Mouse (Mus musculus) ES-CJ7 (cell line): Measurements from ENCODE around the gene Itpka.
A peak's percentile ranks its signal among the peaks of the same experiment; 100 is the strongest.
"Not testable (repeated sequence)": the region's sequence is repeated elsewhere in the genome, so short reads cannot be mapped to it uniquely, and the experiment has no call there.

Experiments
- DNase-seq: peaks from one replicate; pipeline ENCODE4 v3.0.0; 2011; ENCODE audit warnings: low read depth, low spot score

Itpka gene

DNA sequence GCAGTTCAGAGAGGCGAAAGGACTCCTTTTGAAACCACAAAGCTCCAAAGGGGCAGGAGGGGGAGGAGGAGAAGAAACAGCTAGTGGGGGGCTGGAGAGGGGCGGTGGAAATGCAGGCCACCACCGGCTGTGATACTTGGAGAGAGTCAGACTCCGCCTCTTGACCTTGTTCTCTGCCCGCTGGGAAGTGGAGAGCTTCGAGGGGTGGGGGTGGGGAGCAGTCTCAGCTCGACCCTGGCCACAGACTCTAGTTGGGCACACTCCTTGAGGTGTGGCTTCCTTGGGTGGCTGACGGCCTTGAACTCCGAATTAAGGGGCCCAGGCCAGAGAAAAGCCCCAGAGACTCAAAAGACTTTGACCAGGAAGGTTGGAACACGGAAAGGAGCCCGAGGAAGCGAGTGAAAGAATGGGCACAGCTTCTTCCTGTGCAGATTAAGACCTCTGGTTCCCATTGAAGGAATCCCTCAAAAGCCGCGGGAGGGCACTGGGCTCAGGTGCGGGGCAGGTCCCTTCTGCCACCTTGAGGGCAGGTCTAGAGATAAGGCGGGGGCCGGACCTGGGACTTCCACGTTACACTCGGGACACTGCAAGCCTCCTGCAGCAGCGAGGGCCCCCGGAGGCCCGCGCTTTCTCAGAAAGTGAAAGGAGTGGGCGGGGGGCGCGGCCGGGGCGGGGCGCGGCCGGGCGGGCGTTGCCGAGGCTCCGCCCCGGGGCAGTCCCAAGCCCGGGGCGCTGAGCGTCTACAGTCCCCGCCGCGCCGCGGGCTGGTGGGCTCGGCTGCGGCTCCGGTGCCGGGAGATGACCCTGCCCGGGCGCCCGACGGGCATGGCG lies at the start of gene Itpka:
Itpka (plus strand) TSS at position 757 of the 831 bp plus-strand sequence.
- DNase-seq: peak; percentile 96

DNA sequence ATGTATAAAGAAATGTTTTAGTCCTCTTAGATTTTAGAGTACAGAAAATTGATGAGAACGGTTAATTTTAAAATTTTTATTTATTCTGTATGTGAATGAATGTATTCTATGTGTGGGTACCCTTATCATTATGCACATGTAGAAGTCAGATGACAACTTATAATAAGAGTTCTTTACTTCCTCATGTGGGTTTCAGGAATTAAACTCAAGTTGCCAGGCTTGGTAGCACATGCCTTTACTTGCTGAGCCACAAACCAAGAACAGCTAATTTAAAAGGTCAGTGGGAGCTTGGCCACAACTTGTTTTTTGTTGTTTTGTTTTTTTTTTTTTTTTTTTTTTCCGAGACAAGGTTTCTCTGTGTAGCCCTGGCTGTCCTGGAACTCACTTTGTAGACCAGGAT lies 47.3 kb upstream of the Itpka start:
- DNase-seq: no peak

DNA sequence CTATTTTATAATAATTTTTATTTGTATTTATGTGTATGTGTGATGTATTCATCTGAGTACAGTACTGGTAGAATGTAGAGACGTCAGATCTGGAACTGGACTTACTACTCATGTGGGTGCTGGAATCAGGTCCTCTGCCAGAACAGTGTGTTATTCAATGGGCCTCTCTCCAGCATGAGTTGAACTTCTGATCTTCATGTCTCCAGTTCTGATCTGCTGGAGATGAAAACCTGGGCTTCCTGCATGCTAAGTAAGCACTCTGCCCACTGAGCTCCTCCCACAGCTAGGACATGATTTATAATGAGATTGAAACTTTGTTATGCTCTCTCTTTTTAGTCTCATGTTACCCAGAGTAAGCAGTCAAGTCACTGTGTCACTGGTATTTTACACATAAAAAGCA lies 46.0 kb upstream of the Itpka start:
- no peak for DNase-seq

DNA sequence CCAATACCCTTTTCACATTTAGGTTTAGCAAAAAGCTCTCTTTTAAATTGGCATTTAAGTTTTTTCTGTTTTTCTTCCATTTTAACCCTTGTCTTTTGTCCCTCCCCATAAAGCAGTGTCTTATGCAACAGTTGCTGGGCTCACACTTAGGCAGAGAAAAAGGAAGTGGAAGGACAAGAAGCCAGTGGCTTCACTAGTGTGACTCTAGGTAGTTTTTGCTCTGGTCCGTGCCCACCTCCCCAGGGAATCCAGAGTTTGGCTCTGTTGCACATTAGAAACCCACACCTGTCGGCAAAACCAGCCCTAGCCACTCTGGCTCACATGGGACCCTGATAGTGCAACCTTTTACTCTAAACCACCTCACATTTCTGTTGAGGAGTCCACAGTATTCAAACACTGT lies 43.7 kb upstream of the Itpka start:
- DNase-seq: no peak

DNA sequence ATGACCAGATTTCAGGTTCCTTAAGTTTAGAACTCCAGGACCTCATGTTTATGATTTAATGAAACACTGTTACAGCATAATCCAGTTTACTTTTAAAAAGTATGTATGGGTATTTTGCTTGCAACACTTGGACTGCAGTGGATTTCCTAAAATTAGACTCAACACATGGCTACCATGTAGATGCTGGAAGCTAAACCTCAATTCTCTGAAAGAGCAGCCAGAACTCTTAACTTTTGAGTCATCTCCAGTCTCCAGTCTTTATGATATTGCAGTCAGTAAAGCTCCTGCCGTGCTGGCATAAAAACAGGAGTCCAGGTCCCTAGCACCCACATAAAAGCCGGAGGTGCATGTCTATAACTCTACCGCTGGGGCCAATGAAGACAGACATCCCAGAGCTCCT lies 42.2 kb upstream of the Itpka start:
- no peak for DNase-seq

DNA sequence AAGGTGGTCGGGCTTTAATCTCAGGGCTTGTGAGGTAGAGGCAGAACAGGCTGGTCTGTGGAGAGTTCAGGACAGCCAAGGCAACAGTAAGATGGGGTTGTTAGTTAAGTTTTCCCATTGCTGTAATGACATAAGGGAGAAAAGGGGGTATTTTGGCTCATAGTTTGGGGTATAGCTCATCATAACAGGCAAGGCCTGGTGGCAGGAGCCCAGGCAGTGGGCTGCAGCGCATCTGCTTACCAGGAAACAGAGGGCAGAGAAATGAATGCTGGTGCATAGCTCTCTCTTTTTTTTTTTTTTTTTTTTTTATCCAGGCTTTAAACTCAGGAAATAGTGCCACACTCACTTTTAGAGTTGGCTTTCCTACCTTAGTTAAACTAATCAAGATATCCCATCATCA lies 39.0 kb upstream of the Itpka start:
- DNase-seq: no peak

DNA sequence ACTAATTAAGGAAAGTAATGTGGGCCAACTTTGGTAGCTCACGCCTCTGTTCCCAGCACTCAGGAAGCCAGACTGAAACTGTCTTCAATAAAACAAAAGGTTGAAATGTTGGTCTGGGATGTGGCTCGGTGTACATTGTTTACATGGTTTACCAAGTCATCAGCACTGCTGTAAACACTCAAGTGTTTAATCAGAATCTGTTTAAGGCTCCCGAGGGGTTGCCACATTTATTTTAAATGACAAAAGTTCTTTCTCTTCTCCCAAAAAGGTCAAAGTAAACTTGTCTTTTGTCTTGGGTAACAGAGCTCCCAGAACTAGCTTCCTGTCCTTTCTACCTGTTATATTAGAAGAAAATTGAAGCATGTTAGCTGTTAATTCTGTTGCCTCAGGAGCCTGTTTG lies 34.5 kb upstream of the Itpka start:
- peak; percentile 83 for DNase-seq

DNA sequence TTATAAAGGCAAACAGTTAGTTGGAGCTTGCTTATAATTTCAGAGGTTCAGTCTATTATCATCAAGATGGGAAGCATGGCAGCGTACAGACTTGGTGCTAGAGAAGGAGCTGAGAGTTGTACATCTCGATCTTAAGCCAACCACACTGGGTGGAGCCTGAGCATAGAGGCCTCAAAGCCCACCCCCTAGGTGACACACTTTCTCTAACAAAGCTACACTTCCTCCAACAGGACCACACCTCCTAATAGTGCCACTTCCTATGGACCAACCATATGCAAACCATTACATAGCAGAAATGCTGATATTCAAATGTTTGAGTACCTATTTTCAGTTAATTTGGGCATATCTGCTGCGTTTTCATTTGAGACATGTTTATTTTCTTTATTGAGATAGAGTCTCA lies 32.1 kb upstream of the Itpka start:
- peak; percentile 50 for DNase-seq

DNA sequence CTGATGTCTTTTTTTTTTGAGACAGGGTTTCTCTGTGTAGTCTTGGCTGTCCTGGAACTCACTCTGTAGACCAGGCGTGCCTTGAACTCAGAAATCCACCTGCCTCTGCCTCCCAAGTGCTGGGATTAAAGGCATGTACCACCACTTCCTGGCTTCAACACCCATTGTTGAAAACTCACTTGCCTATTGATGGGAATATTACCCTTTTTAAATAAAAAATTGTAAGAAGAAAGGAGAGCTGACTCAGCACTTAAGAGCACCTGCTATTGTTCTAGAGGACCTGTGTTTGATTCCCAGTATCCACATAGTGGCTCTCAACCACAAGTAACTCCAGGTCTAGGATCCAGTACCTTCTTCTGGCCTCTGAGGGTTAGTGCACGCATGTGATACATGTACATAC lies 26.3 kb upstream of the Itpka start:
- not testable (repeated sequence) for DNase-seq

DNA sequence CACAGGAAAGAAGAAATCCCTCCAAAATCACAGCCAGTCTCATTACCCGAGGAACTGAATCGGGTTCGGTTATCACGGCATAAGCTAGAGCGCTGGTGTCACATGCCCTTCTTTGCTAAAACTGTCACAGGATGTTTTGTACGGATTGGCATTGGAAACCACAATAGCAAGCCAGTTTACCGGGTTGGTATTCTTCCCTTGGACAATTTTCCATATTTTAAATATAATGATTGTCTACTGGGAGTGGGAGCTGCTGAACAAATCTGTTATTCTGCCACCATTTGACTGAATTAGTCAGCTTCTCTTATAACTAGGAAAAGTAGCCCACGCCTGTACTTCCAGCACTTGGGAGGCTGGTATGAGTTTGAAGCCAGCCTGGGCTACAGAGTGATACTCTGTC lies 21.1 kb upstream of the Itpka start:
- DNase-seq: no peak

DNA sequence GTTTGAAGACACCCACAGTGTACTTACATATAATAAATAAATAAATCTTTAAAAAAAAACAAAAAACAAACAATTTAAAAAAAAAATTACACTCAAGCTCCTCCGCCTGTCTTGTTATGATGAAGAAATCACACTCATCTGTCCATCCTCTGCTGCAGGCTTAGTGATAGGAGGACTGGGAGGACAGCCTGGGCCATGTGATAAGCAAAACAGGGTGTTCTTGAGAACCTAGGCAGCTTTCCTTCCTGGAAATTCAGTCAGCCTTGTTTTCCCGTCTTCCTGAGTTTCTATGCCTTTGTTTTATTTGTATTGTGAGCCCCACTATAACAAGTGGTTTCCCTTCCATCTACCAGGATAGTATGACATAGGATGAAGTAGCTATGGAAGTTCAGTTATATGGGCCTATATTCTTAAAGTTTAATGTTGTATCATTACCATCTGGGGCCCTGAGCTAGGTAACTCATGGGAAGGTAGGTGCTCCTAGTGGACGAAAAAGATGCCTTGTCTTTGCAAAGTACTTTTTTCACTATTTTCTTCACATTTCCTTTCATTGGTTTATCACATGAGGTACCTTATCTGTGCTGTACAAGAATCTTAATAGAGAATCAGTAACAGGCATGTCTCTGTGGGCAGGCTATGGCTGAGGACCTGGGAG lies 14.2 kb upstream of the Itpka start:
- DNase-seq: no peak

DNA sequence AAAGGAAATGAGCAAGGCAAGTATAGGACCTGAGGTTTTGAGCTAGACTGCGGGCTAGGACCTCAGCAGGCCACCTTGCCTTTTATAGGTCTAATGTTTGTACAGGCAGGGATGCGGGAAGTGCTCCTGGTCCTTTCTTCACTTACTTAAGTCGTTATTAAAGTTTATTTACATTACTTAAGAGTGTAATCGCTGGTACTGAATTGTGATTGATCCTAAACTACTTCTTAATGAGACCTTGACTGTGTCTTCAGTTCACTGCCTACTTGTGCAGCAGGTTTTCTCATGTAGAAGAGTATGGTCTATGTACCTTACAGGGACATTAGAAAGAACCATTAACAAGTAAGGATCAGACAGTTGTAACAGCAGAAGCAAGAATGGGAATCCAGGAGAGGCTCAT lies 11.4 kb upstream of the Itpka start:
- DNase-seq: peak; percentile 77

DNA sequence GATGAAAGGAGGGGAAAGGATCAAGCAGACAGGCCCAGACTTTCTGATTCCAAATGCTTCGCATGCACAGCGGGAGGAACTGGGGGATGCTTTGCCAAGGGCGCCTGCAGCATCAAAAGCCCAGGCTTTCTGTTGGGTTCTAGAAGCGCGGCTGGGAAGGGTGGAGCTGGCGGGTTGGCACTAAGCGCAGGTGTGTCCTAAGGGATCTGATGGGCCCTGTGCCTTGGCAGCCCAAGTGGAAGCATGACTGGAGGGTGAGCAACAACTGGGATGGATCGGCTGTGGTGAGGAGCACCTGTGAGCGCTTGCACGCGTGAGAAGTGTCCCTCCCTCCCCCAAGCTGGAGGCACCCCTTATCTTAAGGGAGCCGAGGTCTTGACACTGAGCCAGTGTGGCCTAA lies 5.0 kb upstream of the Itpka start:
- no peak for DNase-seq

DNA sequence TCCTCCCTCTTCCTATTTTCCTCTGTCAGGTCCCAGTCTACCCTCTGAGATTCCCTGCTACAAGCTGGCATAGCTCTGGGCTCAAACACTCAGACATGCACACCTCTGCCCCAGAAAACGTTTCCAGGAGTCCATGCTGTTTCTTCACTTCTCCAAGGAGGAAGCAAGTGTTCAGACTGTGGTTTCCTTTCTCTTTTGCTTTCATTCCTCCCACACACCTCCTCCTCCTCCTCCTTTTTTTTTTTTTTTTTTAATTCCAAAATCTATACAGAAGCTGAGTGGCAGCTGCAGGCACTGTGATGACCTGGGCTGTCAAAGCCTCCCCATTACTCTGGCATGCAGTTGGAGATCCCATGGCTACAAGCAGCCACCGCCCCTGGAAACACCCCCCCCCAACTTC lies 1.6 kb upstream of the Itpka start:
- DNase-seq: no peak

DNA sequence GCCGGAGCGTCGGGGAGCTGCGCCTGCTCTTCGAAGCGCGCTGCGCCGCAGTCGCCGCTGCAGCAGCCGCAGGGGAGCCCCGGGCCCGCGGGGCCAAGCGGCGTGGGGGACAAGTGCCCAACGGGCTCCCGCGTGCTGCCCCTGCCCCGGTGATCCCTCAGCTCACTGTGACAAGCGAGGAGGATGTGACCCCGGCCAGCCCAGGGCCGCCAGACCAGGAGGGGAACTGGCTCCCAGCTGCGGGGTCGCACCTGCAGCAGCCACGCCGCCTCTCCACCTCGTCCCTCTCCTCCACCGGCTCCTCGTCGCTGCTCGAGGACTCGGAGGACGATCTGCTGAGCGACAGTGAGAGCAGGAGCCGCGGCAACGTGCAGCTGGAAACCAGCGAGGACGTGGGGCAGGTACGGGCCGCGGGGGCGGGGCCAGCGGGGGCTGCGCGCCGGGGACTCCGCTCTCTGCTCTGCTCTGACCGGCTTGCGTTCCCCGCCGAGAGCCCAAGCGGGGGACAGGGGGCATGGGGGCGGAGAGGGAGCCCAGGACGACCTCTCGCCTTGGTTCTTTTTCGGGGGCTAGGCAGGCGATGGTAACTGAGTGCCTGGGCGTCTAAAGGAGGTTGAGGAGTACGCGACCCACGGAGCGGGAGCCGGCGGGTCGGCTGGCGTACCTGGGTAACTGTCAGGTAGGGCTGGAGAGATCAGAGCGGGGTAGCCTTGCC lies 481 bp downstream of the Itpka start:
- no peak for DNase-seq

DNA sequence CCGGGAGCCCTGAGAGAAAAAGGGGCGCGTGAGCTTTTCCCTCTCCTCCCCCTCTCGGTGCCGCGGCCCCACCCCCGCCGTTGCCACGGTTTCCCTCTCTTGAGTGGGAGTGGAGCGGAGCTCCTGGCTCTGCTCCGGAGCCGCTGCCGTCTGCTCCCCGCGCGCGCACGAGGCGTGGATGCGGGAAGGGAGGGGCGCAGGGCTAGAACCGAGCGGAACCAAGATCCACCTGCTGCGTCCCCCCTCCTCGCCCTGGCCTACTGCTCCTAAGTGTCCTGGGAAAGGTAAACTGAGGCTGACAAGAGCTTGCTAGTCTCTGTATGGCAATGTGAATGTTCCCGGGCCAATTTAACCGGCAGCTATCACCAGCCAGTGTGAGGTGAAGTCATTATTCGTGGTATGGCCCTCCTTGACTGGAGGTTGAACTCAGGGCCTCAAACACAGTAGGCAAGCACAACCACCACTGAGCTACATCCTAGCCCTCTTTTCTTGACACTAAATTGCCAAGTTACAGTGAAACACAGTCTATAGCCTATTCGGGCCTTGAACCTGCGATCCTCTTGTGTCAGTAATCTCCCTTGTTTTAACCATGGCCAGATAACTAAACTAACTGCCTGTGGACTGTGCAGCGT lies 1.2 kb downstream of the Itpka start:
- DNase-seq: no peak

DNA sequence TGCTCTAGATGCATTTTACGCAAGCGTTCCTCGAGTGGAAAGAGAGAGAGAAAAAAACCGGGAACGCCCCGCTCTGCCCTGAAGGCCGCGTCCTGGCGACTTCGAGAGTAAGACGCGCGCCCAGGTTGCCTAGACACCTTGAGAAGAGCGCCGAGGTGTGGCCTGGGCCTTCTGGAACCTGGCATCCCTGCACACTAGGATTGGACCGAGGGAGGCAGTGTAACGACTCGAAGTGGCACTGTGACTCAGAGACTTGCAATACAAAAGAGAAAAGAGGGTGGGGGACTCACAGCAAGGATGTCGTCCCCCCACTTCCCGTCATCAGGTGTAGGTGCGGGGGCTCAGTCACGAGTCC lies 1.6 kb downstream of the Itpka start:
- DNase-seq: peak; percentile 63

DNA sequence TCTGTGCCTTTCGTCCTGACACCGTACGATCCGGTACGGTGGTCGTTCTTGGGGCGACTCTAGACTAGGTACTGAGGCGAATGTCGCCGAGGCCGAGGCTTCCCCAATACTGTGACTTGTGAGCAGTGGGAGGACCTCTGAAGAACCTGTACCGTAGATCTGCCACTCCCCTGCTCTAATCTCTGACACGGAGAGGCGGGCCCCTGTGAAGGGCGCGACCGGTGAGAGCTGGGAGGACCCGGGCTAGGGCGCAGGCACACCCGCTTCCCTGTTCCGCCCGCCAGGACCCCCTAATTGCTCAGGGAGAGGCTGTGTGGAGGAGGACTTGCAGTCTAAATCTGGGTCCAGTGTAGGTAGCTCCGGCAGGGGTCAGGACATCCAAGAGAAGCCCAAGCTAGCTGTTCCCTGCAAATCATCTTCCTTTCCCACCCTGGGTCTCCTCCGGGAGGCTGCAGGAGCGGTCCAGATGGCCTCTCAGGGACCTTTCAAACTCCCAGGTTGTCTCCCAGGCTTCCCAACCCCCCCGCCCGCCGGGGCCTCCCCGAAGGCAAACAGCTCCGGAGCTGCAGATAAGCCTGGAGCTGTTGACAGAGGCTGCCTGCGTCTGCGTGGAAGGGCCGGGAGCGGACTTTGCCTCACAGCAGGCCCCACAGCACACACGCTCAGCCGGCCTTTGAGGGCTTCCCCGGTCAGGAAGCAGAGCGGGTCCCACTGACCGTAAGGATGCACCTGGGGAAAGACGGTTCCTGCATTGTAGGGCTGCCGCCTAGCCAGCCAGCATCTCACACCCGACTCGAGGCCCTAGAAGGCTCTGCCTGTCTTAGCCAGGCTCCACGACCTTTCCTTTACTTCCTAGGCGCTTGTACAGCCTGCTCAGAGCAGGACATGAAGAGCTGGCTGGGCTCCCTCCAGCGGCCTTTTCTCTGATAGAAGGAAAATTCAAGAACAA lies 2.3 kb downstream of the Itpka start:
- DNase-seq: peak; percentile 54

DNA sequence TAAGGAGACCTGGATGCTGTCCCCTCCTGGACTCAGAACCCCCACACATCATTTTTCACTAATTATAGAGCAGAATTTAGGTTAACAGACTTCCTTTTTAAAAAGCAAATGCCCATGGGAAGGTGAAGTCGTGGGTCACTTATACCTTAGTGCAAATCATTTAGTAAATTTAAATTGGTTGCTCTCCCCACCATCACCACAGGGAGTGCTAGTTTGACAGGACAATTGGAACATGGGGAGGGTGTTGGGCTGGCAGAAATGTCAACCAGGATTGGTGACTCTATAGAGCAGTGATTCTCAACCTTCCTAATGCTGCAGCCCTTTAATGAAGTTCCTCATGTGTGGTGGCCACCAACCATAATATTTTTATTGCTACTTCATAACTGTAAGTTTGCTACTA lies 3.1 kb downstream of the Itpka start:
- DNase-seq: peak; percentile 49

DNA sequence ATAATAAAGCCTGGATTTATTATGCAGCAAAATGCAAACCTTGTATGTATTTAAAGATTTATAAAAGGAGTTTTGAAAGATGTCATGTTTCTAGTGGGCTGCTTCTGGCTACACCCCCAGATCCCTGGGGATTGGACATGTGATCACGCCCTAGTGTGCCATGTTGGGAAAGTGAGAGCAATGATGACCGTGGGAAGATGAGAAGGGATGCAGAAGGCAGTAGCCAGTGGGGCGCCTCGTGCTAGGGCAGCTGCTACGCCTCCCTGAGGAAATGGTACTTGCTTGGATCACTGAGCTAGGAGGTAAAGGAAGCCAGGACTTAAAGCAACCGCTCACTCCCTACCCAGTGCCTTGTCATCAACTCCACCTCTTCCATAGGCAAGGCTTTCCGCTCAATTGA lies 5.4 kb downstream of the Itpka start:
- DNase-seq: no peak

DNA sequence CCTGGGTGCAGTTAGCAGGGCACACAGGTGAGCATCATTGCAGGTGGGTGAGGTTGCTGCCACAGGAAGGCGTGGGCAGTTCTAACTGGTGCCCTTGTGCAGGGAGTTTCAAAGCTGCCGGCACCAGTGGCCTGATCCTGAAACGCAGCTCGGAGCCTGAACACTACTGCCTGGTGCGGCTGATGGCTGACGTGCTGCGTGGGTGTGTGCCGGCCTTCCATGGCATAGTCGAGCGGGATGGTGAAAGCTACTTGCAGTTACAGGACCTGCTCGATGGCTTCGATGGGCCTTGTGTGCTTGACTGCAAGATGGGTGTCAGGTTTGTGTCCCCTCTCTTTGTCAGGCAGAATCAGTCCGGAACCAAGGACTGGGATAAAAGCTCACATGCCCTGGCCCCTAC lies 7.1 kb downstream of the Itpka start:
- no peak for DNase-seq
